Mouse (Mus musculus) heart, adult 9 months (tissue): ENCODE measurements around the gene Ror2.

ENCODE experiments used
- DNase-seq, 2 experiments: peaks; one replicate each; pipeline ENCODE4 v3.0.0; 2022; ENCODE audit warnings: low spot score in 2 of 2

The Ror2 gene

GRCm38 (mm10) chr13:53274771-53275170, 11.2 kb downstream of the Ror2 start:
- peak; percentile 46 to 55 for DNase-seq

GRCm38 (mm10) chr13:53271595-53271994, 14.3 kb downstream of the Ror2 start:
- no peak for DNase-seq

GRCm38 (mm10) chr13:53270549-53270948, 15.4 kb downstream of the Ror2 start:
- no peak for DNase-seq

DNA sequence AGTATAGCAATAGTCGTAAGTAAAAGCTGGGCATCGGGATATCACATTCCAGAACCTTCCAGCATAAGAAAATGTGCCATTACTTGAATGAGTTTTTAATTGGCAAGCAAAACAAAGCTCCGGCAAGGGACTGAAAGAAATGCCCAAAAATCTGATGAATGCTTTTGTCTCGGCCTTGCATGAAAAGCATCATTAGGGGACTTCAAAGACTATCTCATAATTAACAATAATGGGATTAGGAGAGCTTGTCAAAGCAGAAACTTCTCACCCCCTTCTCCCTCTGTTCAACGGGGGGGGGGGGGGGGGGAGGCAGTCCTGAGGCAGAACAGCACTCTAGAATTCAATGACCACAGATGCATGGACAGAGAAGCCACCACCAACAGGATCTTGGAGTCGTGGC, 17.4 kb downstream of the Ror2 start:
- no peak for DNase-seq

DNA sequence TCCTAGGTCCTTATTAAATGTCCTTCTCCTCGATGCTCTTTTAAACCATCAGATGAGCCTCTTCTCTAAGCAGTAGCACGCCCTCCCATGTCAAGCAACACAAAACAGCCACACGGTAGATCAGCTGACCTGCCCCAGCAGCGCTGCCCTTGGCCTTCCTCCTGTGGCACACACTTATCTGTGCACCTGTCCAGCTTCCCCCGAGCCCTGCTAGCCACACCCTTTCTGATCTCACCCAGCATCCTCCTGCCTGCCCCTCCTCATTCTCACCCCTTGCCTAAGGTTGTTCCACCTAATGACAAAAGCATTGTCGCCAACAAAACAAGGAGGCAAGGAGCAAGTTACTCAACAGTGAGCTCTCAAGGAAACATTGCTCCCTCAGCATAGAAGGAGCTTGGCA, 18.1 kb downstream of the Ror2 start:
- no peak for DNase-seq

- DNase-seq = no peak
These were observed 18.8 kb downstream of the Ror2 start for GRCm38 (mm10) chr13:53267155-53267554.

DNA sequence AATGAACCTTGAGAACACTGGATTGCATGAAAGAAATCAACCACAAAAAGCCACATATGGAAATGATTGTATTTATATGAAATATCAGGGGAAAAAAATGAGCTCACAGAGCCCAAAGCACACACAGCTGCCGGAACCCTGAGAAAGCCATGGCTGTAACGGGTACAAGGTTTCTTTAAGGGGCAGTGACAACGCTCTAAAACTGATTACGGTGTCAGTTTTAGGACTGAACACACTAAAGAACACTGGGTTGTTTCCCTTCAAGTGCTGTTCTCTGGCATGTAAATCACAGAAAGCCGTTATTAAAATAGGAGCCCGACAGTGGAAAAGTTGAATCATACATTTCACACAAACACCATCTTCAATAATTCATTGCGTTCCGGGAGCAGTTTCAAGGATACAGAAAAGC, 19.4 kb downstream of the Ror2 start:
- no peak for DNase-seq

GRCm38 (mm10) chr13:53264896-53265295, 21.0 kb downstream of the Ror2 start:
- DNase-seq = no peak

GRCm38 (mm10) chr13:53262509-53263250, 23.2 kb downstream of the Ror2 start:
- DNase-seq = peak; percentile 57 to 59

DNA sequence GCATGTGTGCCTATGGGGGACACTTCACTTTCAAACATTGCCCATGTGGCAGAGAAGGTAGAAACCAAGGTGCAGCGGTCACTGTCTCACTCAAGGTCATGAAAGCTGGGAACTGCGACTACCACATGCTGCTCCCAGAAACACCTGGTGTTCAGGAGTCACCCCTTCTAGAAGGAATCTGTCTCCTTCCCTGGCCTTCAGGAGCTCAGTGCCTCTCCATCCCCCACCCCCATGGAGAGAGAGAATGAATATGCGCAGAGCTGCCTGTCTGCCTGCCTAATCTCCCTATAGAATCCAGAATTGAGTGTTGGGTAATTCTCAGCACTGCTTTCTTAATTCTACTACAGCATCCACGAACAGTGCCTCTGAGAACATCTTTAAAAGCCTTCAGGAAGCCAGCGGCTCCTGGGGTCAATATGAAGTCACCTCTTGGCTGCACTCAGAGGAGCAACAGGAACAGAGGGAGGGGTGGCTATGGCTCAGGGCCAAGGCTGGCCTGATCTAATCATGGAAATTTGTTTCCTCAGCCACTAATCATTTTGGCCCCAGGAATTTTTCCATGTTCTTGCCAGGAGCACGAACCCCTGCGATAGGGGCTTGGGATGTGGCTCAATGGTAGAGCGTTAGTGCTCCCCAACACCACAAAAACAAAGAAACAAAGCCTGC, 24.7 kb downstream of the Ror2 start:
- DNase-seq = peak; percentile 85 to 88

- DNase-seq = no peak
These were observed 27.0 kb downstream of the Ror2 start for GRCm38 (mm10) chr13:53258943-53259342.

GRCm38 (mm10) chr13:53258497-53258896, 27.4 kb downstream of the Ror2 start:
- DNase-seq = no peak

DNA sequence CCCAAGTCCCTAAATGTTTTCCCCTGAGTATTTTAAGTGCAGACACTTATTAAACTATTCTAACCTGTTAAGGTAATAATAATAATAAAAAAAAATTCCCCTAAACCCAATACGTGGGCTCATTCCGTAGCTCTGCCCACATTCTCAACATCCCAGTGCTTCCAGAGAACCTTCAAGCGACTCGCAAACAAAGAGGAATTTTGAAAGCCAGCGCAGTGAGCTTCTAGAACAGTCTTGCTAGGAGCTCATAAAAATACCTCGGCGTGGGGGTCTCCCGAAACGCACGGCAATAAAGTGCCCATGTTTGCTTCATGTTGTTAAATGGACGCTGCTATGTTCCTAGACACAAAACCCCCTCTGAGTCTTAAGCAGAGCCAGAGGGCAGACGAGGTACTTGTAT, 32.7 kb downstream of the Ror2 start:
- no peak for DNase-seq

DNA sequence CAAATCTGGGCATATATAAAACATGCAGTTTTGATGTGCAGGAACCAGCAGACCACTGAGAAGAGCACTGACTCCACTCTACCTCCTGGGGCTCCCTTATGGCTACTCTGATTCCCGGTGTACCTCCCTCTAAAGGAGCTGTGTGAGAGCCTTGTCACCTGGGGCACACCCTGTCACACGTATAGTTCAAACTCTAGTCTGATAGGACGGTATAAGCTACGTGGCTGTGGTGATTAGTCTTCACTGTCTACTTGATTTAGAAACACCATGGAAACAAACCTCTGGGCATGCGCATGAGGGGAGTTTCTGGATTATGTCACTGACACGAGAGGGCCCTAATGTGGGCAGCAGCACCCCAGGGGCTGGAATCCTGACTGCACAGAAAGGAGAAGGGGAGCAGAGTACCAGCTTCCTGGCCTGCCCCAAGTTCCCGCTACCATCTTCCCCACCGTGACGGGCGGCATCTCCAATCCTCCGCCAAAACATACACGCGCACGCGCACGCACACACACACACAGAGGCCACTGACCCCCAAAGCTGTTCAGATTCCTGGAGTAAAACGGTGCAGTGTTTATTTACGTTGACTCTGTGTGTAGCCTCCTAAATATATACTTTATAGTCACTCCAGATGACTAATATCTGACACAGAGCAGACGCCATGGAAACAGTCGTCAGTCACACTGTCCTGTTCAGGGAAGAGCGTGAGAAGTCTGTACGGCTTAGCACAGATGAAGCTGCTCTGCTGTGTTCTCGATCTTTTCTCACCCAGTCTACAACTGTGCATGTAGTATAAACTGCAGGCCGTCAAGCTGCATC, 37.1 kb downstream of the Ror2 start:
- DNase-seq = no peak

DNA sequence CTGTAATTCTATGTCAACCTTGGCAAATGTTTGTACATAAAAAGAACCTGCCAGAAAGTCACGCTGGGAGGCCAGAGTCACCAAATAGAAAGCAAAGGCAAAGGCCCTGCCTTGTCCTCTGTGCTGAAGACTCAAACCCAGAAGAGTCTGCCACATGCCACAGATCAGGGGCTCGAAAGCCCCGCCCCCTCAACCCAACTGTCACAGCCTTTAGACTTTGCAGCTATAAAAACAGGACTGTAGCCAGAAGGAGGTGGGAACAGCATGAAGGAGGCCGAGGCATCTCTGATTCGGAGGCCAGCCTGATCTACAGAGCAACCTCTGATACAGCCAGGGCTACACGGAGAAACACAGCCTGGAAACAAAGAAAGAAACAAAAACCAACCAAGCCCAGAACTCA, 37.8 kb downstream of the Ror2 start:
- no peak for DNase-seq

GRCm38 (mm10) chr13:53247175-53247574, 38.7 kb downstream of the Ror2 start:
- DNase-seq = no peak

DNA sequence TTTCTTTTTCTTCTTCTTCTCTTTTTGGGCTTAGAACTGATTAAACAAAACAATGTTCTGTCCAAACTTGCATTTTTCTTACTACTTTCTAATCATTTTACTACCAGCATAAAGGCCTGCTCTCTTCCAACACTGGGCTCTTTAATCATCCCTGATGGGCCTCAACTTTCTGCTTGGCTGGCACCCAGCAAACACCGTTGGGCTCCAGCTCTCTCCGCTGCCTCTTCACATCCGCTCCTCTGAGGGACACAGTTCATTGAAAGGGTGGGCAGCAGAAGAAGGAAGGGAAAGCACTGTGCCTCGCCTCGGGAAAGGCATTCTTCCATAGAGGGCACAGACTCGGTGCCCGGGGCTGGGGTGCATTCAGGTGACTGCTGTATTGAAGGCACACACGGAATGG, 41.8 kb downstream of the Ror2 start:
- DNase-seq = no peak

GRCm38 (mm10) chr13:53237455-53237854, 48.5 kb downstream of the Ror2 start:
- no peak for DNase-seq

GRCm38 (mm10) chr13:53236434-53237401, 49.2 kb downstream of the Ror2 start:
- no peak for DNase-seq

DNA sequence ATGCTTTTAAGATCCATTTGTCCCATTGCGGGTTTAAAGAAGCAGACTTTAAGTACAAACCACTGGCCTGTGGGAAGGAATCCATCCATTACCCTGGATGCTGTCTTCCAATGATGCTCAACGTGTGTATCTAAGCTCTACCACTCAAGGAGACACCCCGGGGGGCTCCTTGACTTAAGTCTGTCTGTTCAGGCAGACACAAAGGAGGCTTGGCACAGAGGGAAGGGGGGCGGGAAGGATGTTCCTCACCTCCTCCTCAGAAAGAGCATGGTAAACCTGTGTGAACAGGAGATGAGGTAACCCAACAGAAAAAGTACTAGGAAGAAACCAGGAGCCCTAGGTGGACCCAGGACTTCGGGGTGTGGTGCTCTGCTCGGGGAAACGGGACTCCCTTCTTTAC, 50.0 kb downstream of the Ror2 start:
- DNase-seq = no peak

- no peak for DNase-seq
These were observed 51.1 kb downstream of the Ror2 start for GRCm38 (mm10) chr13:53234844-53235243.
